Mouse (Mus musculus) E14TG2a.4 (cell line): Measurements from ENCODE around the gene Rnf207.

ENCODE experiments used
- H3K27me3 ChIP-seq: 2 replicates; pipeline ENCODE4 v1.6.1; 2014; ENCODE audit warnings: low read length, control low read depth; ENCODE audit not compliant: insufficient read depth
- H3K36me3 ChIP-seq: 2 replicates; pipeline ENCODE4 v1.6.1; 2014; ENCODE audit warnings: low read length, control low read depth; ENCODE audit not compliant: insufficient read depth
- H3K4me1 ChIP-seq: replicated peaks from 2 replicates; pipeline ENCODE4 v1.6.1; 2014; ENCODE audit warnings: low read depth, low read length, control low read depth
- H3K4me3 ChIP-seq: replicated peaks from 2 replicates; pipeline ENCODE4 v1.5.1; 2014; ENCODE audit warnings: mild to moderate bottlenecking, low read length
- H3K9me3 ChIP-seq: 2 replicates; pipeline ENCODE4 v1.6.1; 2014; ENCODE audit warnings: low read length, control low read depth
- CTCF ChIP-seq: conservative IDR thresholded peaks from 2 replicates; pipeline ENCODE4 v1.5.1; 2014; ENCODE audit warnings: low read length
- NANOG ChIP-seq: IDR thresholded peaks from 2 replicates; pipeline ENCODE4 v1.6.1; 2014; ENCODE audit warnings: borderline replicate concordance, low read length, mixed read lengths
- POU5F1 ChIP-seq: IDR thresholded peaks from 2 replicates; pipeline ENCODE4 v1.6.1; 2014; ENCODE audit warnings: low read length, borderline replicate concordance

Rnf207 gene

DNA sequence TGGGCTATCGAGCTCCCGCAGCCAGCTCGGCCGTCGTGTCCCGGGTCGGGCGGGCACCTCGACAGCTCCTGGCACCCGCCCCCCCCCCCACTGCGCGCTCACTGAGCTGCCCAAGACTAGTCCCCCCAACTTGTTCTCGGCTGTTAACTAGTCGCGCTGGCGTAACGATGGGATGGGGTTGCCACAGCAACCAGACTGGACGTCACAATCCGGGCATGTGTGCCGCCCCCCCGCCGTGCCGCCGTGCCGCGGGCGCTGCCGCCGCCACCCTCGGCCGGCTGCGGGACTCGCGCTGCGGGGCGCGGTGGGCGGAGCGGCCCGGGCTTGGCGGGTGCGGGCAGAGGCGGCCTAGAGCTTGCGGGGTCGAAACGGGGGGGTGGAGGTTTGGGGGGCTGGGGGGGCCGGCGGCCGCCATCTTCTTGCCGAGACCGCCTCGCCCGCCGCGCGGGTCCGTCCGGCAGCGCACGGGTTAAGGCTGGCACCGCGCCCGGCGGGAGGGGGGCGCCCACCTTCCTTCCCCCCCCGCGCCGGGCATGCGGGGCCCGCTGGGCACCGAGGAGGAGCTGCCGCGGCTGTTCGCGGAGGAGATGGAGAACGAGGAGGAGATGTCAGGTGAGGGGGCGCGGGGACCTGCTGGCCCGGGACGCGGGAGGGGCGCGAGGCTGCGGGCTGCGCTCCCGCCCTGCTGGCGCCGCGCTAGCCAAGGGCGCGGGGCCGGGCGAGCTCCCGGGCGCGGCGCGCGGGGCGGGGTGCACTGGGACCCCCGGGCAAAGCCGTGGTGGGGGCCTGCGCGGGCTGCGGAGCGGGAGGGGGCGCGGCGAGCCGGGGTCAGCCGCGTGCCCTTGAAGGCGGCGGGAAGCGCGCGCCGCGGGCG is 19.9 kb upstream of the Rnf207 start, which contains the start of gene Chd5:
Gene Chd5 (plus strand): TSS at position 233 of the 874 bp plus-strand sequence.
- H3K9me3 ChIP-seq = no peaks in the 10 kb centered on the region
- TF ChIP-seq NANOG (no peak), CTCF (no peak), POU5F1 (no peak)
- H3K36me3 ChIP-seq = peaks cover 26% of the 10 kb centered on the region
- H3K4me3 ChIP-seq = peak within 1 kb of the TSS; percentile 81
- H3K27me3 ChIP-seq = peaks cover 31% of the 10 kb centered on the region
- peaks cover 64% of the 10 kb centered on the region for H3K4me1 ChIP-seq

DNA sequence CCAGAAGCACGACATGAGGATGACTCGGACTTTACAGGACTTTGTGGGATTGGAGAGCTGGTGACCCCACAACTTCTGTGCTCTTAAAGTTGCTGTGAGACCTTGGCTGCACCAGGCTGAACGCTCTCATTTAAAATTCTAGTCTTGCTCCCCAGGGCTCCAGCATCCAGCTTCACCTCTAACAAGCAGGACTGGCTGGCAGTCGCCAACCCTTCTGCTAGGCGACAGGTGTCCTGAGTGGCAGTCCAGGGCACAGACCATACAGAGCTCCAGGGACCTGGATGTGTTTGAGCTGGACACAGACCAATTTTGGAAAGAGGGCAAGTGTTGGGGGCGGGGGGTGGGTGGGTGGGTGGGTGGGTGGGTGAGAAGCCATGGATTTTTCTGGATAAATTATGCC is 19.0 kb upstream of the Rnf207 start:
- Histone ChIP-seq H3K36me3 (peaks cover 35% of the 10 kb centered on the region), H3K9me3 (no peaks in the 10 kb centered on the region), H3K27me3 (peaks cover 31% of the 10 kb centered on the region), H3K4me3 (no peak overlapping the region), H3K4me1 (peaks cover 63% of the 10 kb centered on the region)
- TF ChIP-seq POU5F1 (no peak), CTCF (no peak), NANOG (no peak)

DNA sequence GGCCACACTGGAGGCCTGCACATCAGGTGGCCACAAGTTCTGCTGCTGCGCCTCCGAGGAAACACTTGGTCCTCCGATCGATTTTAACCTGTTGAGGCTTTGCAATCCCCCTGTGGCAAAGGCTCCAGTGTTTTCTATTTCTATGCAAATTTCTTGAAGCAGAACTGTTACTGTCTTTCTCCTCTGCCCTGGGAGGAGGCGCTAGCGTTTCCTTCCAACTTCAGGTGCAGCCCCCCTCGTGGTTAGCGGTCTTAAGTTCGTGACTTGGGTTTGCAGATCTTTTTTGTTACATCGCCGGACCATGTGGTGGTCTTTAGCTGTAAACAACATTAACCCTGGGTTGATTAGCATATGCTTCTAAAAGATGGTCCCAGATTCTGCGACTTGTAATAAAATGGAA is 14.8 kb upstream of the Rnf207 start:
- TF ChIP-seq NANOG = no peak
- H3K9me3 ChIP-seq = no peaks in the 10 kb centered on the region
- peaks cover 17% of the 10 kb centered on the region for H3K27me3 ChIP-seq
- peaks cover 77% of the 10 kb centered on the region for H3K36me3 ChIP-seq
- peak overlapping the region; percentile 60 for H3K4me3 ChIP-seq
- H3K4me1 ChIP-seq = peaks cover 75% of the 10 kb centered on the region

DNA sequence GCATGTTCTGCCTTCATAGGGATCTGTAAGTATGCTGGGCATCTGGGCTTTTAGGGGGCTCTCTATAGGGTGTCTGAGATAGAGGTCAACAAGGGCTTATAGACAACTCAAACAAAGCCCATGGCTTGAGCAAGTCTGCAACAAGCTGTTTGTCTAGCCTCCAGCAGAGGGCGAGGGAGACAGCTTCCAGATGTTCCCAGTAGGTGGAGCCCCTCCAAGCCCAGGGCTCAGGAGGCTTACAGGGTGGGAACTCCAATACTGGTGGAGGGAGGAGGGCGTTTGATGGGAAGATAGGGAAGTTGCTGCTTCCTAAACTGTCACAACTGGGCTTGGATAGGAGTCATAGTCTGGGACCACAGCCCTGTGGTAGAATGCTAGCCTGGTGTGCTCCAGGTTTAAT is 14.2 kb upstream of the Rnf207 start:
- TF ChIP-seq CTCF (peak; percentile 92), POU5F1 (no peak)

DNA sequence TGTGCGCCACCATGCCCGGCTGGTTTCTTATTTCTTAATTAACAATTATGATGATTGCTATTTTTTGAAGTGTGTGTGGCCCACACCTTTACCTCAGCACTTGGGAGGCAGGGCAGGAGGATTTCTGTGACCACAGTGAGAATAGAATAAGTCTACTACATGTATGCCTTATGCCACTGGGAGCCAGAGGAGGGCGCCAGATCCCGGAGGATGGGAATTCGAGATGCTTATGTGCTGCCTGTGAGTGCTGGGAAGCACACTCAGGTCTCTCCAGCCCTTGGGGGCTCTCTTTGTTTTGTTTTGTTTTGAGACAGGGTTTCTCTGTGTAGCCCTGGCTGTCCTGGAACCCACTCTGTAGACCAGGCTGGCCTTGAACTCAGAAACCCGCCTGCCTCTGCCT is 9.9 kb upstream of the Rnf207 start:
- TF ChIP-seq POU5F1 (no peak), CTCF (peak; percentile 54)
- H3K4me1 ChIP-seq = peaks cover 77% of the 10 kb centered on the region
- peaks cover 75% of the 10 kb centered on the region for H3K36me3 ChIP-seq
- H3K4me3 ChIP-seq = peak overlapping the region; percentile 99
- no peaks in the 10 kb centered on the region for H3K9me3 ChIP-seq
- H3K27me3 ChIP-seq = no peaks in the 10 kb centered on the region

More for the DNA sequence above, 14.2 kb upstream of the Rnf207 start:
- Histone ChIP-seq H3K36me3 (peaks cover 82% of the 10 kb centered on the region), H3K27me3 (peaks cover 13% of the 10 kb centered on the region), H3K4me1 (peaks cover 76% of the 10 kb centered on the region), H3K9me3 (no peaks in the 10 kb centered on the region), H3K4me3 (peak overlapping the region; percentile 60)

DNA sequence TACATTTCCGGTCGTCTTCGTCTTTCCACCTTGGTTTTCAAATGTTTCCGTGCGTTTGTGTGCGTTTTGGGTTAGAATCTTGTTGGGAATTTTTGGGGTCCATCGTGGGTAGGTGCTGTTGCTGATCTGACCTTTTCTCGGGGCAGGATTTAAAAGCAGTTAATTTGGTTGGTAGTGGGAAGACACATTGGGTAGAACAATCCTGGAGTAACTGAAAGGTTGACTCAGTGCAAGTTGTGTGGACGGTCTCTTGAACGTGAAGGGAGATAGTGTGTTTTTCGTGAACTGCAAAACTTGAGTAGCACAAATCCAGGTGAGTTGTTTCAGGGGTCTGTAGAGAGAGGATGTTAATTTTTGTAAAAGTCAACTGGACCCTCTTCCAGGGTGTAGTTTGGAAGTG is 7.8 kb upstream of the Rnf207 start:
- Histone ChIP-seq H3K4me1 (peaks cover 76% of the 10 kb centered on the region), H3K36me3 (peaks cover 53% of the 10 kb centered on the region), H3K27me3 (no peaks in the 10 kb centered on the region), H3K4me3 (peak overlapping the region; percentile 99), H3K9me3 (no peaks in the 10 kb centered on the region)
- TF ChIP-seq POU5F1 (no peak), NANOG (no peak), CTCF (no peak)

DNA sequence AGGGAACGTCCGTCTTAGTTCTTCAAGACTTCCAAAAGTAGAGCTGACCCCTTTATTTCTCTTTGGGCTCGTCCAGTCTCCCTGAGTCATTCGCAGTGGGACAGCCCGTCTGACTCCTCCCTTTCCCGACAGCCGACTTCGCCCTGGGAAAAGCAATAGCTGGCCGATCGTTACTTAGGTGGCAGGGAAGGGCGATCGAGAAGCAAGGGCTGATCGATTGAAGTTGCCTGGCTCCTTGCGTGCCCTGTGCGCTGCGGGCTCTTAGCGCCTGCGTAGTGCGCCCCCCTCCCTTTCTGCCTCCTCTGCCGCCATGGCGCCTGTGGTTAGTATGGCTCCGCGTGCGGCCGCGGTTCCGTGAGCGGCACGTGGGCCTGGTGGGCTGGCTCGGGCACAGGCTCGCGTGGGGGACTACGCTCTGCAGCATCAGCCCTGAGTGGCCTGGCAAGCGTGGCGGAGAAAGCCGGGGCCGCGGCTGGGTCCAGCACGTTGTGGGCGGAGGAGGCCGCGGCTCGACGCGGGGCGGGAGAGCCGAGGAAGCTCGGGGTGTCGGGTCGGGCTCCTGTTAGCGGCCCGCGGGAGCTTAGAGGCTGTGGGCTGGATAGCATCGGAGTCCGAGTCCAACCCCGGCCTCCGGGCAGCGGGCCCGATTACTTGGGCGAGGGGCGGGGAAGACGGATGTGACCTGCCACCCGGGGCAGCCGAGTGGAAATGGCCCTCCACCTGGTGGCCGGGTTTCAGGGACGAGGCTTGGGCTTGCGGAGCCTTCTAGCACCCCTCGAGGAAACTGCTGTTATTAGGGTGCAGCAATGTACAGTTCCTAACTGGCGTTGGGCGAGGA is 7.0 kb upstream of the Rnf207 start, which contains the start of gene Rpl22:
Gene Rpl22 (plus strand): TSS at position 169 of the 838 bp plus-strand sequence.
- Histone ChIP-seq H3K4me1 (peaks cover 75% of the 10 kb centered on the region), H3K9me3 (no peaks in the 10 kb centered on the region), H3K36me3 (peaks cover 46% of the 10 kb centered on the region), H3K4me3 (peak within 1 kb of the TSS; percentile 99), H3K27me3 (no peaks in the 10 kb centered on the region)
- TF ChIP-seq NANOG (no peak), POU5F1 (no peak), CTCF (no peak)

DNA sequence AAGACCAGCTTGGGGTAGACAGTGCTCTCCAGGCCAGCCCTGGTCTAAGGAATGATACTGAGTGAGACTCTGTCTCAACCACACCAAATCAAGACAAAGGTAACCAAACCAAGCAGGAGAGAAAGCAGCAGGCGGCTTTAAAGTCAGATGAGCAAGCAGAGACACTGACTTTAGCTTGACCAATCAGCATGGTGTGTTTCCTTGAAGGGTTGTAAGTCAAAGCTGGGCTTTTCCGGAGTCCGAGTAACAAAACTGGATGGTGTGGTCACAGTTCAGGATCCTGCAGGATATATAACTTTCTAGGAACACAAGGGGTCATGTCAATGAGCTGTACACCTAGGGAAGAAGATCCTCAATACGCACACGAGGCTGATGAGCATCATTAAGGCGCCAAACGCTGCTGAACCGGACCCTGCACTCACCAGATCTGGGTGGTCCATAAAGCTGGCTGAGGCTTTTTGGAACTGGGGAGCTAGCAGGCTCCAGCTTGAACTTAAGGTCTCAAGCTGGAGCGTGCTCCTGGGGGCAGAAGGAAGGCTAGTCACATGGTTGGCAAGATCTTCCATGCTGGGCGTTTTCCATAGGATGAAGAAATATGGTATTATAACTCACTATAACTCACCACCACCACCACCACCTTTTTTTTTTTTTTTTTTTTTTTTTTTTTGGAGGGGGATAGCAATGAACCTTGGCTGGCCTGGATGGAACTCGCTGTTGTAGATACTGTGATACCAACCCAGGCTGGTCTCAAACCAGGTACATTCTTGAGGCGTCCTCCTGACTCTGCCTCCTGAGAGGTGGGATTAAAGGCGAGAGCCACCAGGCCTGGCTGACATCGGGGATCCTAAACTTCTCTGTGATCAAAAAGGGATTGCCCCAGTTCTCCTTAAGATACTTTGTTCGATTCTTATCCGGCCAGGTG is 6.1 kb upstream of the Rnf207 start:
- Histone ChIP-seq H3K36me3 (peaks cover 37% of the 10 kb centered on the region), H3K27me3 (no peaks in the 10 kb centered on the region), H3K4me1 (peaks cover 67% of the 10 kb centered on the region), H3K9me3 (no peaks in the 10 kb centered on the region), H3K4me3 (peak overlapping the region; percentile 99)
- no peak for TF ChIP-seq NANOG
- no peak for TF ChIP-seq POU5F1
- TF ChIP-seq CTCF = no peak
